Mouse (Mus musculus) cortical plate, adult 2 months (tissue): ENCODE data around the gene Slc39a1.

Experiments used
- CTCF ChIP-seq: fragments of 200-500 bp; IDR thresholded peaks from 2 replicates; pipeline ENCODE4 v1.5.1; 2011; ENCODE audit warnings: mild to moderate bottlenecking, control low read depth, low read length; ENCODE audit not compliant: insufficient read depth; ENCODE audit errors: extremely low read depth
- POLR2A ChIP-seq: fragments of 200-500 bp; IDR thresholded peaks from 2 replicates; pipeline ENCODE4 v1.6.1; 2011; ENCODE audit warnings: mild to moderate bottlenecking, low read length, control low read depth; ENCODE audit not compliant: insufficient read depth; ENCODE audit errors: extremely low read depth

DNA sequence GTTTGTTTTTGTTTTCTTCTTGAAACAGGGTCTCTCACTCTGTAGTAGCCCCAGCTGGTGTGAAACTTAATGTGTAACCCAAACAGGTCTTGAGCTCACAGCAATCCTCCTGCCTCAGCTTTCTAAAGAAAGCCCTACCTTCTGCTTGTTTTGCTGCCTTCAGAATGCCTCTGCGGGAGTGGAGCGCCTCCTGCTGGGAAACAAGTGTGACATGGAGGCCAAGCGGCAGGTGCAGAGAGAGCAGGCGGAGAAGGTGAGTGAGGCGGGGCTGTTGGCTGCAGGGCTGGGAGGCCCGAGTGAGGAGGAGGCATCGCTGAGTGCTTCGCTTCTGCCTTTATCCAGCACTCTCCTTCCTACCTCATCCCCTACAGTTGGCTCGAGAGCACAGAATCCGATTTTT is 23.6 kb upstream of the Slc39a1 start:
- no peak for TF ChIP-seq POLR2A
- TF ChIP-seq CTCF = no peak
